Comparison of ENCODE assay signal across 24 mouse cellular contexts in genomic region chr6:136364430-136365098, GRCm38 (mm10). TPM values are rescaled to one million over a fixed set of nuclear protein-coding genes. Genes with fewer than 3 reads are reported as not detected.
DNase-seq lines count a peak whose midpoint lies in the region; ATAC-seq lines count a peak whose summit lies in the region.
"Had no signal": no experiment of that assay in that cellular context is flagged by ENCODE, and none has a peak within 500 bp of the region (broad histone marks: within the 10 kb centered on the region; RNA-seq: fewer than 3 reads in every experiment).

No protein-coding gene starts in this region.

- peak; percentile 48; the same call in 1 of the 2 replicates for ATAC-seq in forebrain, embryonic 13.5 days
- ATAC-seq in midbrain, embryonic 11.5 days (ENCODE audit: low FRiP score): no peak
- ATAC-seq in inflammation-experienced regulatory T-cells, adult 6 months: no peak
- ATAC-seq: hindbrain, postnatal 0 days had no signal

- H3K36me3 ChIP-seq in forebrain, embryonic 13.5 days (ENCODE audit: poor library complexity, severe bottlenecking): no peaks in the 10 kb centered on the region
- H3K36me3 ChIP-seq in forebrain, embryonic 10.5 days (replicated peaks): no peaks in the 10 kb centered on the region
- no peaks in the 10 kb centered on the region for H3K36me3 ChIP-seq in midbrain, embryonic 11.5 days (ENCODE audit: control insufficient read depth, insufficient read depth, low read length)
- H3K36me3 ChIP-seq in midbrain, embryonic 10.5 days: no peaks in the 10 kb centered on the region
- H3K36me3 ChIP-seq: embryonic facial prominence, embryonic 15.5 days; heart, embryonic 13.5 days had no signal

- no peaks in the 10 kb centered on the region for H3K9me3 ChIP-seq in forebrain, embryonic 13.5 days (replicated peaks)
- no peaks in the 10 kb centered on the region for H3K9me3 ChIP-seq in forebrain, embryonic 10.5 days
- H3K9me3 ChIP-seq in midbrain, embryonic 11.5 days (ENCODE audit: control insufficient read depth, low read length): no peaks in the 10 kb centered on the region
- no peaks in the 10 kb centered on the region for H3K9me3 ChIP-seq in midbrain, embryonic 10.5 days (replicated peaks)
- H3K9me3 ChIP-seq: embryonic facial prominence, embryonic 15.5 days; heart, embryonic 13.5 days had no signal

- no peak overlapping the region for H3K27ac ChIP-seq in forebrain, embryonic 13.5 days
- no peak overlapping the region for H3K27ac ChIP-seq in forebrain, embryonic 10.5 days
- H3K27ac ChIP-seq in midbrain, embryonic 11.5 days (ENCODE audit: low read depth, low read length): no peak overlapping the region
- no peak overlapping the region for H3K27ac ChIP-seq in midbrain, embryonic 10.5 days (replicated peaks)
- H3K27ac ChIP-seq: embryonic facial prominence, embryonic 15.5 days; heart, embryonic 13.5 days; hindbrain, postnatal 0 days; stomach, postnatal 0 days had no signal

- no peaks in the 10 kb centered on the region for H3K4me1 ChIP-seq in forebrain, embryonic 13.5 days
- H3K4me1 ChIP-seq in forebrain, embryonic 10.5 days: no peaks in the 10 kb centered on the region
- no peaks in the 10 kb centered on the region for H3K4me1 ChIP-seq in midbrain, embryonic 11.5 days (ENCODE audit: control insufficient read depth, insufficient read depth, low read length)
- 0 out of 2 replicates have a peak, but pooled peaks cover 2% of the 10 kb centered on the region for H3K4me1 ChIP-seq in midbrain, embryonic 10.5 days
- H3K4me1 ChIP-seq: embryonic facial prominence, embryonic 15.5 days had no signal

- no peak overlapping the region for H3K4me3 ChIP-seq in forebrain, embryonic 13.5 days
- H3K4me3 ChIP-seq in forebrain, embryonic 10.5 days: no peak overlapping the region
- no peak overlapping the region for H3K4me3 ChIP-seq in midbrain, embryonic 11.5 days (ENCODE audit: low read depth, low read length)
- H3K4me3 ChIP-seq in midbrain, embryonic 10.5 days: no peak overlapping the region
- H3K4me3 ChIP-seq: embryonic facial prominence, embryonic 15.5 days; heart, embryonic 13.5 days had no signal

- no peak for DNase-seq in forebrain, embryonic 10.5 days (ENCODE audit: extremely low spot score, low spot score)
- peak; percentile 59 for DNase-seq in midbrain, embryonic 11.5 days (ENCODE audit: low spot score, missing footprints)
- DNase-seq in midbrain, embryonic 10.5 days (ENCODE audit: low spot score): no peak
- peak; percentile 32 to 58 for DNase-seq in left cerebral cortex, adult 18-20 months (ENCODE audit: low spot score in 2 of 2)
- DNase-seq in right cerebral cortex, postnatal 25 days: peak; percentile 53
- no peak for DNase-seq in cerebellum, postnatal 10 days
- DNase-seq: cerebellum, adult 18-20 months; heart, postnatal 4 days; kidney, adult 2 months; kidney, postnatal 36 days; thymus, postnatal 36 days had no signal

- no peak overlapping the region for H3K4me2 ChIP-seq in forebrain, embryonic 13.5 days
- H3K4me2 ChIP-seq in midbrain, embryonic 11.5 days: no peak overlapping the region
- H3K4me2 ChIP-seq: embryonic facial prominence, embryonic 15.5 days; heart, embryonic 13.5 days; liver, embryonic 11.5 days had no signal

- WGBS in forebrain, embryonic 13.5 days: 83% methylated on average over 12 of the region's 12 CpGs
- WGBS in forebrain, embryonic 10.5 days: 86% methylated on average over 12 of the region's 12 CpGs
- WGBS in midbrain, embryonic 11.5 days: 79% methylated on average over 12 of the region's 12 CpGs
- WGBS in midbrain, embryonic 10.5 days: 83% methylated on average over 12 of the region's 12 CpGs

- no peaks in the 10 kb centered on the region for H3K27me3 ChIP-seq in forebrain, embryonic 13.5 days
- H3K27me3 ChIP-seq in forebrain, embryonic 10.5 days (ENCODE audit: poor library complexity, severe bottlenecking): no peaks in the 10 kb centered on the region
- H3K27me3 ChIP-seq in midbrain, embryonic 11.5 days (ENCODE audit: control insufficient read depth, insufficient read depth, low read length): no peaks in the 10 kb centered on the region
- no peaks in the 10 kb centered on the region for H3K27me3 ChIP-seq in midbrain, embryonic 10.5 days (ENCODE audit: low read depth, poor library complexity, severe bottlenecking)
- H3K27me3 ChIP-seq: embryonic facial prominence, embryonic 15.5 days; heart, embryonic 13.5 days had no signal

- no peak overlapping the region for H3K9ac ChIP-seq in forebrain, embryonic 13.5 days
- H3K9ac ChIP-seq in midbrain, embryonic 11.5 days (ENCODE audit: low read length): no peak overlapping the region
- H3K9ac ChIP-seq: embryonic facial prominence, embryonic 15.5 days; heart, embryonic 13.5 days had no signal

RNA-seq across cellular contexts. Expression of gene Gm8994, which starts 37.2 kb away (rescaled TPM):
- polyA plus RNA-seq in forebrain, embryonic 13.5 days (2015; fragmentation: Nextera tagmentation; extraction: Ambion mirVana): not detected in 2 replicates
- not detected in 2 replicates for polyA plus RNA-seq in forebrain, embryonic 10.5 days (2016; fragmentation: Nextera tagmentation; extraction: Ambion mirVana)
- polyA plus RNA-seq in midbrain, embryonic 11.5 days (2014; fragmentation: Nextera tagmentation; extraction: Ambion mirVana): not detected in 2 replicates
- not detected in 2 replicates for polyA plus RNA-seq in midbrain, embryonic 10.5 days (2016; fragmentation: Nextera tagmentation; extraction: Ambion mirVana)
- not detected for total RNA-seq in left cerebral cortex, adult 18-20 months (2021)
- not detected for polyA plus RNA-seq in inflammation-experienced regulatory T-cells, adult 6 months (2017; shearing (Covaris generic))
- total RNA-seq: CH12.LX; gastrocnemius, adult 18-20 months; granulocyte monocyte progenitor cell, adult 5-6 weeks; heart, postnatal 4 days; hindbrain, postnatal 0 days; left cerebral cortex, postnatal 10 days; megakaryocyte-erythroid progenitor cell, adult 5-6 weeks had no signal
- polyA plus RNA-seq: embryonic facial prominence, embryonic 15.5 days; heart, embryonic 13.5 days; hindbrain, postnatal 0 days; kidney, adult 2 months; liver, embryonic 11.5 days; lung, embryonic 16.5 days; stomach, postnatal 0 days had no signal

RNA-seq across cellular contexts. Expression of gene E330021D16Rik, which starts 50.8 kb away (rescaled TPM):
- polyA plus RNA-seq in forebrain, embryonic 13.5 days (2015; fragmentation: Nextera tagmentation; extraction: Ambion mirVana): not detected in 2 replicates
- not detected in 2 replicates for polyA plus RNA-seq in forebrain, embryonic 10.5 days (2016; fragmentation: Nextera tagmentation; extraction: Ambion mirVana)
- polyA plus RNA-seq in midbrain, embryonic 11.5 days (2014; fragmentation: Nextera tagmentation; extraction: Ambion mirVana): not detected in 2 replicates
- polyA plus RNA-seq in midbrain, embryonic 10.5 days (2016; fragmentation: Nextera tagmentation; extraction: Ambion mirVana): not detected in 2 replicates
- total RNA-seq in left cerebral cortex, adult 18-20 months (2021): not detected
- polyA plus RNA-seq in inflammation-experienced regulatory T-cells, adult 6 months (2017; shearing (Covaris generic)): under 1 TPM in 2 of 3 experiments, not detected in 1; 0.42 to 0.91 TPM
- total RNA-seq: CH12.LX; gastrocnemius, adult 18-20 months; granulocyte monocyte progenitor cell, adult 5-6 weeks; heart, postnatal 4 days; hindbrain, postnatal 0 days; left cerebral cortex, postnatal 10 days; megakaryocyte-erythroid progenitor cell, adult 5-6 weeks had no signal
- polyA plus RNA-seq: embryonic facial prominence, embryonic 15.5 days; heart, embryonic 13.5 days; hindbrain, postnatal 0 days; liver, embryonic 11.5 days; stomach, postnatal 0 days had no signal

Comparison
In these comparisons a context has a peak if more than half of its experiments do, and no peak if none do; other contexts are left out.
1. DNase-seq: peak in midbrain, embryonic 11.5 days (single experiment), left cerebral cortex, adult 18-20 months (2 of 2) and right cerebral cortex, postnatal 25 days (single experiment); none in forebrain, embryonic 10.5 days (single experiment), midbrain, embryonic 10.5 days (single experiment) and cerebellum, postnatal 10 days (0 of 2).